Mouse (Mus musculus): ENCODE measurements around the gene Rpn1.
A peak's percentile ranks its signal among the peaks of the same experiment; 100 is the strongest.

Gene Rpn1

DNA sequence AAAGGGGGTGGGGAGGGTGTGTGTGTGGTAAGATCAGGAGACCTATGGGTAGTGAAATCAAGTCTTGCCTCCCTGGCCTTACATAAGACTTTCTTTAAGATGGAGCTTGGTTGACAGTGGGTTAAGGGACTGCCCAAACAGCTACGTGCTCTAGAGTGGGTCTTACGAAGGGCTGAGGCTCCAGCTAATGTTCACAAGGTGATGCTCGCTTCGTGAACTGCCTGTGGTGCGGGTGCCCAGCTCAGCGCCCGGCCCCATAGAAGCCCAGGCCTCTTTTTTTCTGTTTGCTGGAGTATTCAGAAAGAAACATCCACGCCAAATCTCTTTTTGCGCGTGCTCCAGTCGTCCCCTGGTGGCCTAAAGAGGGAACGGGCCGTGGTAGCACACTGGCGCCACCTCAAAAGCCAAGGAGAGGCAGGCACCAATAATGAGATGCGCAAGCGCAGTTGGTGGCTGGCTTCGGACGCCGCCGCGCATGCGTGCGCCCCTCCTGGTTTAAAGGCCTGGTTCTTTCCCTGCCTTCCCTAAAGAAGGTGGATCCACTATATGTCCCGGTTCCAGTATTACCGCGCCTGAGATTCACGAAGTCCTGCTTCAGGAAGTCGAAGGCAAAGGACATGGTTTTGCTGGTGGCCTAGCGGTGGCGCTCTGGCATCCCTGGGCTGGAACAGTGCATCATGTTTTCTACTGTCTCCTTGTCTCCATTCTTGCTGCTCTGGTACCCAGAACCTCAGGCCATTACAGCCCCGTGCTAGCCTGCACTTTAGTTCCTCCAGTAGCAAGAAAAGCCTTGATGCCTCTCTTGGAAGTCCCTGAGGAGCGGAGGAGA lies 21.7 kb downstream of the Rpn1 start:
- Histone ChIP-seq H3K27me3 (ENCODE audit: insufficient read depth, low read length) (no peaks in the 10 kb centered on the region), H3K9me3 (ENCODE audit: low read length) (no peaks in the 10 kb centered on the region), H3K36me3 (ENCODE audit: insufficient read depth, low read length) (peaks cover 44% of the 10 kb centered on the region), H3K4me1 (replicated peaks; ENCODE audit: low read depth, low read length) (peaks cover 67% of the 10 kb centered on the region), H3K4me3 (replicated peaks; ENCODE audit: low read length) (peak overlapping the region; percentile 79)
- TF ChIP-seq CTCF (conservative IDR thresholded peaks at IDR 0.05; ENCODE audit: low read length) (peak; percentile 98), NANOG (IDR thresholded peaks at IDR 0.05; ENCODE audit: borderline replicate concordance, low read length) (no peak), POU5F1 (IDR thresholded peaks at IDR 0.05; ENCODE audit: borderline replicate concordance, low read length) (no peak)

DNA sequence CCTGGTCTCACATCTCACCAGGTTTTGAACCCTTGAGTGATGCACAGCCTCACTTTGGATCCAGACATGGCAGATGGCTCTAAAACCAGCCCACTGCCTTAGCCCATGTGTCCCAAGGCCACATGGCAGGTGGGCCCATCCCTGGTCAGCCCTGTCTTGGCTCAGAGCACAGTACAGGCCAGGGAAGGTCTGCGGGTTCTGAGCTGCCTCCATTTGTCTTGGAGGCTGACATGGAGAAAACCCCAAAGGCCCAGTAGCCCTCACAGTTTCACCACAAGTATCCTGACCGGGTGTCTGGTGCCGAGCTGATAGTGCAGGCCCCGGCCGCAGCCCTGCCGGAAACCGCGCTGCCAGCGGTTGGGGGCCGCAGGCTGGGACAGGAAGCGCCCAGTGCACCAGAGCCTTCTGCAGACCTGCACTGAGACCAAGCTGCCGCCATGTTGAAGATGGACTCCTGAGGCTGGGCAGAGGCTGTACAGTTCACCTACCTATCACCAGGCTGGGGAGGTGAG lies 22.4 kb downstream of the Rpn1 start:
- TF ChIP-seq CTCF (conservative IDR thresholded peaks at IDR 0.05; ENCODE audit: low read length), result no peak
- no peak for TF ChIP-seq POU5F1 (IDR thresholded peaks at IDR 0.05; ENCODE audit: borderline replicate concordance, low read length)
- TF ChIP-seq NANOG (IDR thresholded peaks at IDR 0.05; ENCODE audit: borderline replicate concordance, low read length), result no peak
- no peaks in the 10 kb centered on the region for H3K27me3 ChIP-seq (ENCODE audit: insufficient read depth, low read length)
- no peaks in the 10 kb centered on the region for H3K9me3 ChIP-seq (ENCODE audit: low read length)
- peak overlapping the region; percentile 79 for H3K4me3 ChIP-seq (replicated peaks; ENCODE audit: low read length)
- peaks cover 67% of the 10 kb centered on the region for H3K4me1 ChIP-seq (replicated peaks; ENCODE audit: low read depth, low read length)
- H3K36me3 ChIP-seq (ENCODE audit: insufficient read depth, low read length), result peaks cover 37% of the 10 kb centered on the region

DNA sequence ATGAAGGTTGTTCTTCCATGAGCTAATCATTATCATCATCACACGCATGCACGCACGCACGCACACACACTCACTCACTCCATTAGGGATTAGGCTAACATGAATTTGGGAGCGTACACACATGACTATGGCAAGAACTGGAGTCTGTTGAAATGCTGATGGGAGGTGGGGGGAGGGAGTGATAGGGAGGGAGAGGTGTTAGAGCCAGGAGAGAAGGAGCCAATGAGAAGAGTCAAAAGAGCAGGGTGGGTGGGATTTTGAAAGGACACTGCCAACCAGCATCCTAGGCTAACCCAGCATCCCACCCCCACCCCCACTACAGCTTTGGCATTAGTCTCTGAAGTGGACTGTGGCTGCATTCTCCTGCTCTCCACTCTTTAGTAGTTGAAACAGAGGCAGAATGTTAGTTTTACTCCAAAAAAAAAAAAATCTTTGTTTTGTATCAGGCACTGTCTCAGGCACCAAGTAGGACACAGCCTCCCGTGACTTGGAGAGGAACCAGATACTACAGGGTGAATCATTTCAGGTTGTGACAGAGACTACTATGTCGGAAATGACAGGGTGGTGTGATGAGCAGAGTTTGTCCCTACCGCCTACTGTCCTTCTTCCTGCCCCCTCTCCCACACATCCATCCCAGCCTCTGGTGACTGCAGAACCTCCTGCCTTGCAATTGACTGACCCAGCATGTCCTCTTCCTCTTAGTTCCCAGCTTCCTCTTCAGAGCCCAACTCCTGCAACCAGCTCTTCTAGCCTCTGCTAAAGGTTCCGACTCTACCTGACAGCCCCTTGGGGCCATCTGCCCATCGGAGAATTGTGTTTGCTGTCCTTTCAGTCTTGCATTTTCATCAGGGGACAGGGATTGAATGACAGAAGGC lies 23.6 kb downstream of the Rpn1 start:
- Histone ChIP-seq H3K4me3 (replicated peaks; ENCODE audit: low read length) (peak overlapping the region; percentile 79), H3K4me1 (replicated peaks; ENCODE audit: low read depth, low read length) (peaks cover 76% of the 10 kb centered on the region), H3K27me3 (ENCODE audit: insufficient read depth, low read length) (no peaks in the 10 kb centered on the region), H3K9me3 (ENCODE audit: low read length) (no peaks in the 10 kb centered on the region), H3K36me3 (ENCODE audit: insufficient read depth, low read length) (peaks cover 25% of the 10 kb centered on the region)
- no peak for TF ChIP-seq NANOG (IDR thresholded peaks at IDR 0.05; ENCODE audit: borderline replicate concordance, low read length)
- no peak for TF ChIP-seq CTCF (conservative IDR thresholded peaks at IDR 0.05; ENCODE audit: low read length)
- TF ChIP-seq POU5F1 (IDR thresholded peaks at IDR 0.05; ENCODE audit: borderline replicate concordance, low read length), result no peak

GRCm38 (mm10) chr6:88113139-88113538 lies 28.9 kb downstream of the Rpn1 start:
- H3K27me3 ChIP-seq (ENCODE audit: insufficient read depth, low read length), result no peaks in the 10 kb centered on the region
- H3K9me3 ChIP-seq (ENCODE audit: low read length), result no peaks in the 10 kb centered on the region
- H3K36me3 ChIP-seq (ENCODE audit: insufficient read depth, low read length), result no peaks in the 10 kb centered on the region
- H3K4me3 ChIP-seq (replicated peaks; ENCODE audit: low read length), result no peak overlapping the region
- TF ChIP-seq NANOG (IDR thresholded peaks at IDR 0.05; ENCODE audit: borderline replicate concordance, low read length), result no peak
- TF ChIP-seq CTCF (conservative IDR thresholded peaks at IDR 0.05; ENCODE audit: low read length), result peak; percentile 86
- H3K4me1 ChIP-seq (replicated peaks; ENCODE audit: low read depth, low read length), result peaks cover 59% of the 10 kb centered on the region

DNA sequence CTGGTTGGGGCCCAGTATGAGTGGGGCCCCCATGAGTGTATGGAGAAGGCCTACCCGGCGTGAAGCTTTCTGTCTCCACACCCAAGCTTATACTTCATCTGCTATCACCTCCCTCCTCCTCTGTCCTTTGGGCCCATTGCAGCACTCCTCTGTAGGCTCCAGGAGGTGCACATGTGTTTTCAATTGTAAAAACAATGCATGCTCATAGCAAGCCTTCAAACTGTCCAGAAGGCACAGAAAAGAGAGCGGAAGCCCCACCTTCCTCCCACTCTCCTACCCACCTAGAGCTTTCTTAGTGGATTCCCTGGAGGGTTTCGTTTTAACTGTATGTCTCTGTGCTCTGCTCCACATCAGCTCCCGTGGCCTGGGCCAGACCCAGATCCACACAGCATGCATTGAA lies 30.1 kb downstream of the Rpn1 start:
- no peaks in the 10 kb centered on the region for H3K27me3 ChIP-seq (ENCODE audit: insufficient read depth, low read length)
- no peaks in the 10 kb centered on the region for H3K36me3 ChIP-seq (ENCODE audit: insufficient read depth, low read length)
- H3K4me3 ChIP-seq (replicated peaks; ENCODE audit: low read length), result no peak overlapping the region
- H3K9me3 ChIP-seq (ENCODE audit: low read length), result no peaks in the 10 kb centered on the region
- TF ChIP-seq NANOG (IDR thresholded peaks at IDR 0.05; ENCODE audit: borderline replicate concordance, low read length) (no peak), POU5F1 (IDR thresholded peaks at IDR 0.05; ENCODE audit: borderline replicate concordance, low read length) (no peak), CTCF (conservative IDR thresholded peaks at IDR 0.05; ENCODE audit: low read length) (no peak)
- peaks cover 46% of the 10 kb centered on the region for H3K4me1 ChIP-seq (replicated peaks; ENCODE audit: low read depth, low read length)

DNA sequence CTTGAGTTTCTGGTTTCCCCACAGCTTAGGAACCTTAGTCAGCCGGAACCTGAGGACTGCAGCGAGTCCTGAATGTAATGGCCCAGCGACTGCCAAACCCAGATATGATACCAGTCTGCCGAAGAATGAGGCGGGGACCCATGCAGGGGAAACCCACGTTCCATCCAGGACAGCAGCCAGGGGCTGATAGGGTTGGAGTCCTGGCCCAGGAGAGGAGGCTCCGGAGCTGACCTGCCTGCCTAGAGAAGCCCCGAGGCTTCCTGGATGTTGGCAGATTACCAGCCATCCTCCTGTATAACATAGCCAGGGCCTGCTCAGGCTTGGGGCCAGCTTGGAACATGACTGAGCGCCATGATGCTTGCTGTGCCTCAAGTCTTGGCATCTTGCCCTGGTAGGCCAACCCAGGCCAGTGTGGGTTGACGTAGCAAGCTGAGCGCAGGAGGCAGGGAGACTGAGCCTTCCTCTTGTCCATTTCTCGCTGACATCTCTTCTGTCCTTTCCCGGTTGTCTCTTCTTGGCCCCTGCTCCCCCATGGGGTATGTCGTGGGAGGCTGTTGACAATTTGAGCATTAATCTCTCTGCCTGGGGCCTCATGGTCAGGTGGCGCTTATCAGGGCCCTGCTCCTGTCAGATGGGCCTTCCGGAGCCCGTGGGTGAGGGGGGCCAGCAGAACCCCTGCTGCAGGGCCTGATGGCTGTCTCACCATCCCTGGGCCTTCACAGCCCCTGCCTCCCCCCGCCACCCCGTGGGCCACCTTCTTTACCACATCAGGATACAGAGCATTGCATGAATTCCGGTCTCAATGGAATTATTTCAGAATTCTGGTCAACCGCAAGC lies 32.3 kb downstream of the Rpn1 start:
- TF ChIP-seq CTCF (conservative IDR thresholded peaks at IDR 0.05; ENCODE audit: low read length) (no peak), NANOG (IDR thresholded peaks at IDR 0.05; ENCODE audit: borderline replicate concordance, low read length) (no peak), POU5F1 (IDR thresholded peaks at IDR 0.05; ENCODE audit: borderline replicate concordance, low read length) (no peak)
- no peaks in the 10 kb centered on the region for H3K36me3 ChIP-seq (ENCODE audit: insufficient read depth, low read length)
- no peaks in the 10 kb centered on the region for H3K9me3 ChIP-seq (ENCODE audit: low read length)

DNA sequence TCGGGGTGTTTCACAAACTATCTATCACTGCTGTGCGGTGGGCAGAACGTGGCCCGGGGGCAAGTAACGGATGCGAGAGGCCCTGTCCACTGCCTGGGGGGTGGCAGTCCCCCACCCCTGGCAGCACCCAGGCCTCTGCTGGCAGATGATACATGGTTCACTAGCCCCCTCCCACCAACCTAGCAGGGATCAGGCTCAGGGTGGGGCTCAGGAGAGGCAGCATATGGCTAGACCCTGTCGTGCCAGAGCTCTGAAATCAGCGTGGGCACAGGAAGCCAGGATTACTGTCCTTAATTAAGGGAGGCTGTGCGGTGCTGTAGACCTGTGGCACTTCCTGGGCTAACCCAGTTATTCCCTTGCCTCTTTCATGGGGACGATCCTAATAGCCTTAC lies 32.9 kb downstream of the Rpn1 start:
- H3K27me3 ChIP-seq (ENCODE audit: insufficient read depth, low read length), result no peaks in the 10 kb centered on the region
- H3K36me3 ChIP-seq (ENCODE audit: insufficient read depth, low read length), result no peaks in the 10 kb centered on the region
- H3K4me1 ChIP-seq (replicated peaks; ENCODE audit: low read depth, low read length), result peaks cover 28% of the 10 kb centered on the region
- H3K9me3 ChIP-seq (ENCODE audit: low read length), result no peaks in the 10 kb centered on the region
- no peak overlapping the region for H3K4me3 ChIP-seq (replicated peaks; ENCODE audit: low read length)
- TF ChIP-seq NANOG (IDR thresholded peaks at IDR 0.05; ENCODE audit: borderline replicate concordance, low read length), result no peak
- TF ChIP-seq POU5F1 (IDR thresholded peaks at IDR 0.05; ENCODE audit: borderline replicate concordance, low read length), result no peak
- TF ChIP-seq CTCF (conservative IDR thresholded peaks at IDR 0.05; ENCODE audit: low read length), result no peak

More for the DNA sequence above, 32.3 kb downstream of the Rpn1 start:
- Histone ChIP-seq H3K27me3 (ENCODE audit: insufficient read depth, low read length) (no peaks in the 10 kb centered on the region), H3K4me1 (replicated peaks; ENCODE audit: low read depth, low read length) (peaks cover 31% of the 10 kb centered on the region), H3K4me3 (replicated peaks; ENCODE audit: low read length) (no peak overlapping the region)

Measured in E14TG2a.4 (cell line).